Mouse (Mus musculus) left cerebral cortex, postnatal 10 days (tissue): ENCODE data around the gene Psd4. TPM values are rescaled to one million over a fixed set of nuclear protein-coding genes. Genes with fewer than 3 reads are reported as not detected.

Experiments
- DNase-seq, 2 experiments: peaks; one replicate each; pipeline ENCODE4 v3.0.0; 2021 to 2022; ENCODE audit warnings: low spot score in 2 of 2, mixed read lengths in 1 of 2; ENCODE audit errors: extremely low spot score in 1 of 2
- intact Hi-C: fragments of 180-260 bp; cut with DNase I; formaldehyde crosslinking; loops from one replicate; pipeline ENCODE4 v1.15.1; 2025
- total RNA-seq, 2 experiments: library from RNA; stranded (reverse); gene quantifications; 2 replicates each; pipeline ENCODE4 v1.2.3; 2021

The Psd4 gene
- total RNA-seq, 2 experiments from 2014 or later = 0.67 to 2.0 TPM

DNA sequence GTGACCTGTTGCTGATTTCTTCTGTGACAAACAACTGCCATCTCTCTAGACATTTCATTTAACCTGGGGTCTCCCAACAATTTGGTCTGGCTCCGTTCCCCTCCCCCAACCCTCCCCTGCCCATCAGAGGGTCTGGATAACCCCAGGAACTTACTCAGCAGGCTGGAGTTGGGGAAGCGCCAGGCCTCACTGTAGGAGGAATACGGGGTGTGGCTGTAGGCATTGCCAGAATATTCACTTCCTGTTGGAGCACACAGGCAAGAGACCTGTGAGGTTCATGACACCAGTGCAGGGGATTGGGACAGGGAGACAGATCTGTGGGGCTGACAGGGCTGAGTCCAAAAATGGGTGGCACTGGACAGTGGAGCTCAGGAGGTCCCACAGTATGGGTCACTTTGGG lies 55.4 kb downstream of the Psd4 start:
- no peak for DNase-seq
- intact Hi-C loops = no loop called here

- DNase-seq = no peak
- intact Hi-C loops = no loop called here
Measured at GRCm38 (mm10) chr2:24425630-24426029, 58.2 kb downstream of the Psd4 start.

DNA sequence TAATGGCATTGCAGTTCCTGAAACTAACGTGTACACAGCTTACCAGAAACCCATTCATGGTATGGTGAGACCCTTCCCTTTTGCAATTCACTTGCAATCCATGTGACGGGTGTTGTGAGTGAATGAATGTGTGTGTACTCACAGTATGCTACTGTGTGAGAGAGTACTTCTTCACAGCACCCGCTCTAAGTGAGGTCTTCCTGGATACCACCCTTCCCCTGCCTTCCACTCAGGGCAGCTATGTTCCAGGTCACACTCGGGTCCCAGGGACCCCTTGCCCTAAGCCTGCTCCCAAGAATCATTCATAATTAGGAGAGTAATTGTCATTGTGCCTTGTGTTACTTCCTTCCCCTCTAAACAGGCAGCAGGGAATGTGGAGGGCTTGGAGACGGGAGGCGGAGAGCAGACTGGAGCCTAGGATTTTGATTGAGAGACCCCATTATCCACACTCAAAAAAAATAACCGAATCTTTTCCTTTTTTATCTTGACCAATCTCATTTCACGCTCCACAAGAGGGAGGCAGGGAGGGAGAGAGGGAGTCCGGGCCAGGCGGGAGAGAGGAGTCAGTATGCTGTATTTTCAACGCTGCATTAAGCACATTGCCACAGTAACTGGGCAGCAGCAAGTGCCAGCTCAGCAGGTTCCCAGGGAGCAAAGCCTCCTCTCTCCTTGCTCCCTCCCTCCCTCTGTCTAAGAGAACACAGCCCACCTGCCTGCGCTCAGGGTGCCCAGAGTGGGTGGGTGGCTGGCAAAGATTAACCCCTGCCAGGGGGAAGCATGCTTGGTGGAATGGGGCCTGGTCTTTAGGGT lies 60.7 kb downstream of the Psd4 start:
- intact Hi-C loops = no loop called here
- DNase-seq = no peak

- intact Hi-C loops = no loop called here
- no peak for DNase-seq
Measured at GRCm38 (mm10) chr2:24429806-24430205, 62.4 kb downstream of the Psd4 start.

DNA sequence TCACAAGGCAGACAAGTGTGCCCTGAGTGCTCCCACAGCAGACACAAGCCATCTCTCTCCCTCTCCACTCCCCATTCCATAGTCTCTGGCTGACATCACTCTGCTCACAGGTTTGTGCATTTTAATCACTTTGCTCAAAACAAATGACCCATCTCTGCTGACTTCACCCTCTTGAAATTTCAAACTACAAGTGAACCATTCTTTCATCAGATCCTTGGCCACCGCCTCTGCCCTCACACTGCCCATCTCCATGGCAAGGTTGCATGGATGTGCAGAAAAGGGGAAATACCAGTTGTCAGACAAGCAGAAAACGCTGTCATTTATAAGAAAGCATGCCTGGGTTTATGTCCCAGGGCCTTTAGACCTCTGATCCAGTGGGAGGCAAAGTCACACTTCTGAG lies 67.3 kb downstream of the Psd4 start:
- intact Hi-C loops = no loop called here
- DNase-seq = no peak

DNA sequence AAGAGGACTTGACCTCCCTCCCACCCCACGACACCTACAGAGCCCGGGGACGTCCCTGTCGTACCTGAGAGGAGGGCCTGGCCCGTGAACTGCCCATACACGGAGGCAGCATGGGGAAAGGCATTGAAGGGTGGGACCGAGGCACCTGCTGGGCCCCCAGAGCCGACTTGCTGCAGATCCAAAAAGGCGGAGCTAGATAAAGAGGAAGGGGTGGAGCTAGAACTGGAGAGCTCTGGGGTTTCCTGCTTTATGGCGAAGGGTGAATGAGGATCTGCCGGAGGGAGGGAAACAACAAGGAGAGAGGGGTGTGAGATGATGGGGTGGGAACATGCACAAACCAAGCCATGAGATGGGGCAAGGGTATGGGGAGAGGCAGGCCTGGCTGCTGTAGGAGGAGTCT lies 68.3 kb downstream of the Psd4 start:
- intact Hi-C loops = no loop called here
- no peak for DNase-seq

GRCm38 (mm10) chr2:24440056-24440455 lies 72.7 kb downstream of the Psd4 start:
- DNase-seq = no peak
- intact Hi-C loops = no loop called here

DNA sequence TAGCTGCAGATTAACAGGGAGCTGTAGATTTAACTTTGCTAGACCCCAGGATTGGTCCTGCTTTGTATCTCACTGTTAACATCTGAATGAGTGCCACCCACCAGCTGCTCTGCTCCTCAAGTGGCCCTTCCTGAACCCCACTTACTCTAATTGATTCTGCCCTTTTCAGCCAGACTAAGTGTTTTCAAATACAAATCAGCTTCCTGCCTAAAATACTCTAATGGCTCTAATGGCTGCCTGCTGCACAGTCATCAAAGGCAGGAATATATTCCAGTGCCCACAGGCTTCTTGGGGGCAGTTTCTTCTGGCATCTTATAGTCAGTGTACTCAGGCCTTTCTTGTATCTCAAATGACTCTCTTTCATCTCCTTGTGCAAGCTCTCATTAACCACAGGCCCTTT lies 74.5 kb downstream of the Psd4 start:
- no peak for DNase-seq
- intact Hi-C loops = no loop called here

DNA sequence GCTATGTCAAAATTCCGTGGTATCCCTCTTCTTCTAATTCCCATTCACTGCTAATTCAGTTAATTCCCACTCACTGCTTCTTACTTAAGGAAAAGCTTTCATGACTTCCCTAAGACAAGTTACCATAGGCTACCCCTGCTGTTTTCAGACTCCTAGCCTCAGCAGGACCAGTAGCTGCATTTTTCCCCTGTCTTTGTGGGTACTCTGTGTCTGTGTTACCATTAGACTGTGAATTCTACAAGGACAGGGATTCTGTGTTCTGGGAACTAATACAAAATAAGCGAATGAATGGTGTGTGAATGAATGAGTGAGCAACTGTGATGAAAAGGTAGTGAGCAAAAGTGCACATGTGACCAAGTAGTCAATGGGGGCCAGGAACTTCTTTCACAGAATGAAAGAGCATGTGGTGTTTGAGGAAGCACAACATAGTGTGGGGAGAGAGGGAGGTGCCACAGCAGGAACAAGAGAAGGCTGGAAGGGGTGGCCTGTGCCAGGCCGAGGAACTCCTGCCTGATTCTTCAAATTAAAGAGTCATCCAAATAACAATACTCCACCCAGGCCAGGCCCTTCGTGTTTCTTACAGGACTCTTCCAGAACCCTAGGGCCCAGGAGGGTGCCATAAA lies 75.0 kb downstream of the Psd4 start:
- intact Hi-C loops = no loop called here
- DNase-seq = no peak

- no peak for DNase-seq
- intact Hi-C loops = no loop called here
Measured at GRCm38 (mm10) chr2:24443256-24443790, 75.9 kb downstream of the Psd4 start.

DNA sequence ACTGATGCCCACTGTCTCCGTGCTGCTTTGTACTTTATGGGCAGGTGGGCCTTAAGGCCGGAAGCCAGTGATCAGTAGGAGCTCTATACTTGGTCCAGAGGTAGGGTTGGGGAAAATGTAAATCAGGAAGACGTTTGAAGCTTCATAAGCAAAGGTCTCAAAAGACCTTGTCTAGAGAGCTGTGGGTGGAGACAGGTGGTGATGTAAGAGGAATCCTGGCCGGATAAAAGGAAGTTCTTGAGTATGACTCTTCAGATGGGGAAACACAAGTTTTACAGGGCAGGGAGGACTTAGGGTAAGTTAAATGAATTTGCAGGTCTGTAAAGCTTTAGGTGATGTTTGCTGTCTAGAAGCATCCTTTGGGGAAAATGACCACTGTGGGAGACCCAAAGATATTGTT lies 81.7 kb downstream of the Psd4 start:
- no peak for DNase-seq
- intact Hi-C loops = no loop called here

DNA sequence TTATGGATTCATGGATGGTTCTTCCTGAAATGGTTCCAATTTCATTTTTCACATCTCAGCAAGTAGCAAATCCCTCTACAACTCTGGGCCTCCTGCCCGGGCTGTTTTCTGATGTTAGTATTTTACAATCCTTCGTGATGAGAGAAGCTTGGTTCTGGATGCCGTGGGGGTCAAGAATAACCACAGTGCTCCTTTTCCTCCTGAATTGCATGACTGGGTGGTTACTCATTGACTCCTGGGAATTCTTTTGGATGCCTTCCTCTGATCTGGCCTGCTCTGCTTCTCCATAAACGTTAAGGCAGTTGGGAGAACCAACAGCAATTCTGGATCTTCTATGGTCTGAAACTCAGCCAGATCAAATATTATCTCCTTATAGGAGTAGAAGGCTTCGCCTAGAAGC lies 85.8 kb downstream of the Psd4 start:
- intact Hi-C loops = no loop called here
- DNase-seq = no peak

DNA sequence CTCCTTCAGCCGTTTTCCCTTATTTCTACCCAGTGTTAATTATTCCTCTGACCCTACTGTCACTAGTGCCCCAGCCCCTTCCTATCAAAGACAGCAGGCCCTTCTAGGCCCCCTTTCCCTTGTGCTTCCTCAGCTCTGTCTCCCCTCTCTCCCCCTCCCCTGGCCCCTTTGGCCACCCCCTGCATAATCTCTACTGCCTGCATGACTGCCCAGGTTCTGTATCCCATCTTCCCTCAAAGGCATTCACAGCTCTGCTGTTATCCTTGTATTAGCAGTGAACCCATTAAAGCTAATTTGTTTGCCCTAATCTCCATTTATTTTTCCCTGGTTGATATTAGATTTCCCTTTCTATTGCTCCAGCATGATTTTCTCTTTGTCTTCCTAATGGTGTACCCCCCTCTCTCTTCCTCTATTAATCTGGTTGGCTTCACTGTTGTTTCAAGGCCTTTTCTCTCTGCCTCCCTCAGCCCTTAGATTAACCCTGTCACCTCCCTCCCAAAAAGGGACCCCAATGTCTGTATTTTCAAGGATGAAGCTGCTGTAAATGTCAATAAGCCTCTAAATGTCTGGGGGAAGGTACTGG lies 87.1 kb downstream of the Psd4 start:
- DNase-seq = no peak
- intact Hi-C loops = no loop called here

DNA sequence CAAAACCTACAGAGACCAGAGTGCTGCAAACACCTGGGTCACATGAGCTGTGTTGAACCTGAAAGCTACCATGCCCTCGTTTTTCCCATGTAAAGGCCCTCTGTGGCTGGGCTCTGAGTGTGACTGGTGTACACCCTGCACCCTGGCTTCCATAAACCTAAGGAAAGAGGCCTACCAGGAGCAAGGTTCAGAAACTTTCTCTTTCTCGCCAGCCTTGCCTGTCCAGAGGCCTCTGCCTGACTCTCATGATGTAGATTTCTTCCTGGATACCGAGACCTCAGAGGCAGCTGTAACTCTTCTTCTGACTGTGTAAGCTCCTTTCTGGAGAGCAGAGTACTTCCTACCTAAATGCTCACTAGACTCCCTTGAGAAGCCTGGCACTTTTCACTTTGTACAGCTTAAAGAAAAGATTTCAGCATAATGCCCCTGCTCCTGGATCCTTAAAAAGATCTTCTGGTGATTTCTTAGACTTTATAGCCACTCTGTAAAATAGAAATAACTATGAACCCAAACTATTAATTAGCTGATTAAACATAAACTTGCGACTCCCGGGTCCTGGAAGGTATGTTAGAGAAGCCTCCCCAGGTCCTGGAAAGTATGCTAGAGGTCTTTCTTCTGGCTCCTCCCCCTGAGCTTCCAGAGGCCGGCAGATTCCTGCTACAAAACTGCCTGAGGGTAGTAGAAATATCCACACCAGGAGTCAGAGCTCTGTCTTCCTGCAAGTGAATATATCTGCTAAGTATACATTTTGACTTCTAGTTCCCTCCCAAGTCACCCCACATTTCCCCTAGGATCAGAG lies 87.9 kb downstream of the Psd4 start:
- intact Hi-C loops = no loop called here
- no peak for DNase-seq

GRCm38 (mm10) chr2:24456841-24457240 lies 89.5 kb downstream of the Psd4 start:
- DNase-seq = no peak
- intact Hi-C loops = no loop called here

DNA sequence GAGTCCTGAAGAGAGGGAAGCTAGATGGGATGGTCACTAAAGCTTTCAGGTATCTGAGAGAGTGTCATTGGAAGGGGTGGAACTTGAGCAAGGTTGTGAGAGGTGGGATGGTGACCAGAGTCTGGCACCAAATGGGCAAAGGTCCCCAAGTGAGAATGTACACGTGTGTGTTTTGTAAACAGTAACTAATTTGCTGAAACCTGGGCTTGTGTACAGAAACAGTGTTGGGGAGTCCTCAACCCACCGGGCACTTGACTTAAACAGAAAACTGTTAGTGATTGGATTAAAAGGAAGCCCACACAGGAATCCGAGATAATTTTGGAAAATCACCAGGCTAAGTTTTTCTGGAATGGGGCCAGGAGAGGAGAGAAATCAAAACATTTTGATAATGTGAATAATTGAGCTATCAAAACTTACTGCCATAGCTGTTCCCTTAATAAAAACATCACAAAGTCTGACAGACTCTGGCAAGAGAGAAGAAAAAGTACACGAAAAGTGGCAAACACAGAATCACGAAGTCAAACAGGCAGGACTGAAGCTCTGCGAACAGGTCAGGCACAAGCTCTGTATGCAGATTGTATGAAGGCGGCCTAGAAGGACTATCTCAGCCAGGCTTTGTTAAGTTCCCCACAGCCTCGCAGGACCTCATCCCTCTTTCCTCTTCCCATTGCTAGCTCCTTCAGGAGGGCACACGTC lies 92.9 kb downstream of the Psd4 start:
- no peak for DNase-seq
- intact Hi-C loops = no loop called here

DNA sequence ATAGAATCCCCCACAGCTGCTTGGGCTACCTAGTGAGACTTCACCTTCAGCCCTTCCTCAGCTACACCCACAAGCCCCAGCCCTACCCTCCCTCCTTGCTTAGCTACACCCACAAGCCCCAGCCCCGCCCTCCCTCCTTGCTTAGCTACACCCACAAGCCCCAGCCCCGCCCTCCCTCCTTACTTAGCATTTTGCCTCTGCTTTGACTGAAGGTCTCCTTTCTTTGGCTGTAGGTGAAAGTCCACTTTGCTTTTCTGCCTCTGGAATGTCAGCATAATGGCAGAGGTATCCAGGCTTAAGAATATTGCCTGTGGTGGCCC lies 93.4 kb downstream of the Psd4 start:
- no peak for DNase-seq
- intact Hi-C loops = no loop called here
